Mouse (Mus musculus) midbrain, embryonic 11.5 days (tissue): Measurements from ENCODE around the gene Herc2. TPM values are rescaled to one million over a fixed set of nuclear protein-coding genes. Genes with fewer than 3 reads are reported as not detected.

Source experiments
- ATAC-seq: fragments of 200-750 bp; cut with Nextera tagmentation; 2 replicates; pipeline ENCODE4 v1.8.0; 2017; ENCODE audit warnings: moderate TSS enrichment, moderate library complexity; ENCODE audit not compliant: low FRiP score
- DNase-seq: peaks from one replicate; pipeline ENCODE4 v3.0.0; 2015; ENCODE audit warnings: low spot score; ENCODE audit errors: missing footprints
- H3K27ac ChIP-seq: fragments of 300-500 bp; sonication (generic); 2 replicates; pipeline ENCODE4 v1.5.1; 2014; ENCODE audit warnings: low read depth, low read length
- H3K27me3 ChIP-seq: fragments of 300-500 bp; sonication (generic); 2 replicates; pipeline ENCODE4 v1.6.1; 2014; ENCODE audit warnings: mild to moderate bottlenecking, low read length, moderate library complexity, mixed read lengths; ENCODE audit not compliant: control insufficient read depth, insufficient read depth
- H3K36me3 ChIP-seq: fragments of 300-500 bp; sonication (generic); 2 replicates; pipeline ENCODE4 v1.6.1; 2014; ENCODE audit warnings: mild to moderate bottlenecking, low read length, moderate library complexity, mixed read lengths; ENCODE audit not compliant: control insufficient read depth, insufficient read depth
- H3K4me1 ChIP-seq: fragments of 300-500 bp; sonication (generic); 2 replicates; pipeline ENCODE4 v1.6.1; 2014; ENCODE audit warnings: low read length; ENCODE audit not compliant: control insufficient read depth, insufficient read depth
- H3K4me2 ChIP-seq: fragments of 300-500 bp; sonication (generic); 2 replicates; pipeline ENCODE4 v1.6.1; 2014; ENCODE audit warnings: mild to moderate bottlenecking, moderate library complexity
- H3K4me3 ChIP-seq: fragments of 300-500 bp; sonication (generic); 2 replicates; pipeline ENCODE4 v1.5.1; 2014; ENCODE audit warnings: low read depth, low read length
- H3K9ac ChIP-seq: fragments of 300-500 bp; sonication (generic); 2 replicates; pipeline ENCODE4 v1.6.1; 2014; ENCODE audit warnings: low read length
- H3K9me3 ChIP-seq: fragments of 300-500 bp; sonication (generic); 2 replicates; pipeline ENCODE4 v1.6.1; 2016; ENCODE audit warnings: low read length; ENCODE audit not compliant: control insufficient read depth
- WGBS: fragments of 180-500 bp; shearing (Covaris S2); extraction: QIAGEN DNeasy Blood & Tissue Kit; methylation state at CpG from one replicate; pipeline ENCODE4 v1.1.7; 2014; 5-methylcytosine and 5-hydroxymethylcytosine counted together
- polyA plus RNA-seq: library from polyadenylated mRNA; unstranded; fragments of >200 nt; fragmentation: Nextera tagmentation; extraction: Ambion mirVana; gene quantifications from 2 replicates; pipeline ENCODE4 v1.2.1, GENCODE M21; 2014

Gene Herc2
- polyA plus RNA-seq, 1 experiment from 2014 or later = 24.4 TPM

GRCm38 (mm10) chr7:56050487-56050911 is 503 bp downstream of the Herc2 start:
- peak overlapping the region; percentile 86 for H3K27ac ChIP-seq
- no peaks in the 10 kb centered on the region for H3K9me3 ChIP-seq
- DNase-seq = peak; percentile 89
- WGBS = under 1% methylated on average over 18 of the region's 18 CpGs
- no peaks in the 10 kb centered on the region for H3K27me3 ChIP-seq
- peak; percentile 65 for ATAC-seq
- H3K4me2 ChIP-seq = peak overlapping the region; percentile 74
- peaks cover 10% of the 10 kb centered on the region; the same call in 1 of the 2 replicates for H3K4me1 ChIP-seq
- peak overlapping the region; percentile 84 for H3K9ac ChIP-seq
- H3K36me3 ChIP-seq = no peaks in the 10 kb centered on the region
- H3K4me3 ChIP-seq = peak overlapping the region; percentile 75

- DNase-seq = no peak
- Histone ChIP-seq H3K9me3 (no peaks in the 10 kb centered on the region), H3K4me1 (peaks cover 10% of the 10 kb centered on the region; the same call in 1 of the 2 replicates), H3K27ac (no peak overlapping the region), H3K9ac (no peak overlapping the region), H3K36me3 (no peaks in the 10 kb centered on the region), H3K4me3 (no peak overlapping the region), H3K27me3 (no peaks in the 10 kb centered on the region), H3K4me2 (no peak overlapping the region)
- ATAC-seq = no peak
Measured at GRCm38 (mm10) chr7:56052996-56053395, 3.0 kb downstream of the Herc2 start.

GRCm38 (mm10) chr7:56055338-56055737 is 5.3 kb downstream of the Herc2 start:
- Histone ChIP-seq H3K4me3 (no peak overlapping the region), H3K27me3 (no peaks in the 10 kb centered on the region), H3K9ac (no peak overlapping the region), H3K36me3 (no peaks in the 10 kb centered on the region), H3K4me2 (no peak overlapping the region), H3K4me1 (peaks cover 6% of the 10 kb centered on the region; the same call in 1 of the 2 replicates), H3K9me3 (no peaks in the 10 kb centered on the region), H3K27ac (no peak overlapping the region)
- ATAC-seq = no peak
- DNase-seq = no peak
- 87% methylated on average over 3 of the region's 3 CpGs for WGBS

- no peak overlapping the region for H3K4me2 ChIP-seq
- no peak overlapping the region for H3K4me3 ChIP-seq
- 96% methylated on average over 1 of the region's 1 CpGs for WGBS
- DNase-seq = no peak
- H3K9ac ChIP-seq = no peak overlapping the region
- H3K27ac ChIP-seq = no peak overlapping the region
- H3K36me3 ChIP-seq = peaks cover 2% of the 10 kb centered on the region; the same call in 1 of the 2 replicates
- H3K9me3 ChIP-seq = no peaks in the 10 kb centered on the region
- H3K27me3 ChIP-seq = no peaks in the 10 kb centered on the region
- no peaks in the 10 kb centered on the region for H3K4me1 ChIP-seq
- ATAC-seq = no peak
Measured at GRCm38 (mm10) chr7:56064876-56065275, 14.9 kb downstream of the Herc2 start.

GRCm38 (mm10) chr7:56066136-56066535 is 16.1 kb downstream of the Herc2 start:
- ATAC-seq = no peak
- Histone ChIP-seq H3K36me3 (peaks cover 2% of the 10 kb centered on the region; the same call in 1 of the 2 replicates), H3K27ac (no peak overlapping the region), H3K9me3 (no peaks in the 10 kb centered on the region), H3K4me3 (no peak overlapping the region), H3K4me1 (no peaks in the 10 kb centered on the region), H3K9ac (no peak overlapping the region), H3K4me2 (no peak overlapping the region), H3K27me3 (no peaks in the 10 kb centered on the region)
- 90% methylated on average over 2 of the region's 2 CpGs for WGBS
- no peak for DNase-seq

GRCm38 (mm10) chr7:56066634-56067033 is 16.6 kb downstream of the Herc2 start:
- WGBS = 97% methylated on average over 1 of the region's 1 CpGs
- DNase-seq (no peak), ATAC-seq (no peak)
- no peak overlapping the region for H3K4me2 ChIP-seq
- no peak overlapping the region for H3K4me3 ChIP-seq
- no peak overlapping the region for H3K27ac ChIP-seq
- no peaks in the 10 kb centered on the region for H3K27me3 ChIP-seq
- no peaks in the 10 kb centered on the region for H3K9me3 ChIP-seq
- no peak overlapping the region for H3K9ac ChIP-seq
- H3K4me1 ChIP-seq = no peaks in the 10 kb centered on the region
- peaks cover 2% of the 10 kb centered on the region; the same call in 1 of the 2 replicates for H3K36me3 ChIP-seq

- WGBS = 93% methylated on average over 4 of the region's 4 CpGs
- ATAC-seq = no peak
Measured at GRCm38 (mm10) chr7:56071724-56072123, 21.7 kb downstream of the Herc2 start.

GRCm38 (mm10) chr7:56083034-56083433 is 33.0 kb downstream of the Herc2 start:
- H3K27me3 ChIP-seq = no peaks in the 10 kb centered on the region
- no peak overlapping the region for H3K9ac ChIP-seq
- no peak overlapping the region for H3K27ac ChIP-seq
- peak; percentile 1 for DNase-seq
- WGBS = 89% methylated on average over 2 of the region's 2 CpGs
- no peak overlapping the region for H3K4me3 ChIP-seq
- no peak overlapping the region for H3K4me2 ChIP-seq
- H3K4me1 ChIP-seq = no peaks in the 10 kb centered on the region
- H3K36me3 ChIP-seq = peaks cover 3% of the 10 kb centered on the region; the same call in 1 of the 2 replicates
- ATAC-seq = no peak
- no peaks in the 10 kb centered on the region for H3K9me3 ChIP-seq

More at GRCm38 (mm10) chr7:56071724-56072123, 21.7 kb downstream of the Herc2 start:
- Histone ChIP-seq H3K27me3 (no peaks in the 10 kb centered on the region), H3K27ac (no peak overlapping the region), H3K36me3 (no peaks in the 10 kb centered on the region), H3K9me3 (no peaks in the 10 kb centered on the region), H3K4me3 (no peak overlapping the region), H3K4me1 (no peaks in the 10 kb centered on the region), H3K4me2 (no peak overlapping the region), H3K9ac (no peak overlapping the region)
- no peak for DNase-seq

GRCm38 (mm10) chr7:56089097-56089496 is 39.1 kb downstream of the Herc2 start:
- Histone ChIP-seq H3K9ac (no peak overlapping the region), H3K4me3 (no peak overlapping the region), H3K4me1 (no peaks in the 10 kb centered on the region), H3K27me3 (no peaks in the 10 kb centered on the region), H3K36me3 (peaks cover 8% of the 10 kb centered on the region; the same call in 1 of the 2 replicates), H3K4me2 (no peak overlapping the region), H3K27ac (no peak overlapping the region), H3K9me3 (no peaks in the 10 kb centered on the region)
- no peak for ATAC-seq
- no peak for DNase-seq
- 81% methylated on average over 3 of the region's 3 CpGs for WGBS
